Mouse (Mus musculus): ENCODE measurements around the gene Tcf20. TPM values are rescaled to one million over a fixed set of nuclear protein-coding genes. Genes with fewer than 3 reads are reported as not detected.

Tcf20 gene
- polyA plus RNA-seq, 1 experiment from 2014 or later: 6.9 TPM

GRCm38 (mm10) chr15:82944479-82945195 lies 43.0 kb downstream of the Tcf20 start:
- H3K4me1 ChIP-seq (replicated peaks): peaks cover 49% of the 10 kb centered on the region
- WGBS: 81% methylated on average over 9 of the region's 9 CpGs
- no peaks in the 10 kb centered on the region for H3K36me3 ChIP-seq
- no peak overlapping the region for H3K4me3 ChIP-seq
- no peak for DNase-seq (ENCODE audit: low spot score)
- peaks cover 79% of the 10 kb centered on the region for H3K27me3 ChIP-seq (ENCODE audit: insufficient read depth, poor library complexity, severe bottlenecking)
- H3K27ac ChIP-seq: no peak overlapping the region
- H3K9me3 ChIP-seq: no peaks in the 10 kb centered on the region

- H3K4me1 ChIP-seq (replicated peaks): peaks cover 62% of the 10 kb centered on the region
These were observed 45.9 kb downstream of the Tcf20 start for GRCm38 (mm10) chr15:82941733-82942132.

GRCm38 (mm10) chr15:82940494-82941214 lies 47.0 kb downstream of the Tcf20 start:
- Histone ChIP-seq H3K9me3 (no peaks in the 10 kb centered on the region), H3K4me1 (replicated peaks) (peaks cover 70% of the 10 kb centered on the region), H3K36me3 (no peaks in the 10 kb centered on the region), H3K27me3 (ENCODE audit: insufficient read depth, poor library complexity, severe bottlenecking) (peaks cover 60% of the 10 kb centered on the region), H3K4me3 (no peak overlapping the region), H3K27ac (no peak overlapping the region)
- DNase-seq (ENCODE audit: low spot score): no peak
- 70% methylated on average over 12 of the region's 12 CpGs for WGBS

More at GRCm38 (mm10) chr15:82941733-82942132, 45.9 kb downstream of the Tcf20 start:
- no peak for DNase-seq (ENCODE audit: low spot score)
- Histone ChIP-seq H3K27ac (no peak overlapping the region), H3K9me3 (no peaks in the 10 kb centered on the region), H3K27me3 (ENCODE audit: insufficient read depth, poor library complexity, severe bottlenecking) (peaks cover 64% of the 10 kb centered on the region), H3K36me3 (no peaks in the 10 kb centered on the region), H3K4me3 (no peak overlapping the region)
- 71% methylated on average over 8 of the region's 8 CpGs for WGBS

DNA sequence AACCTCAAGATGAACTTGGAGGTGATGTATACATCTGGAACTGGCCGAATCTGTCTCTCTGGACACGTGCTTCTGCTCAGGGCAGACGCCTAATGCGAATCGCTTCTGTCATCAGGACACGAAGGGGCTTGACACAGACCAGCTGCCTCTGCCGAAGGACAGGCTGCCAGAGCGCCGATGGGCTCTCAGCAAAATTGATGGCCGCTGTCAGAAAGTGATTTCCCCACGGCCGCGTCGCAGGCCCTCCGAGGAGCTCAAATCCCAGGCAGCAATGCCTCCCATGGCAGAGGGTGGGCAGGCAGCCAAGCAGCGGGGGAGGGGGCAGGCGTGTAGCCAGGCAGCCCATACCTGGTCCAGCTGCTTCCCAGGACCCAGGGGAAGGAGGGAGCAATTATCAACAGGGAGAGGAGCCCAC lies 49.5 kb downstream of the Tcf20 start:
- Histone ChIP-seq H3K4me1 (replicated peaks) (peaks cover 82% of the 10 kb centered on the region), H3K9me3 (no peaks in the 10 kb centered on the region), H3K27me3 (ENCODE audit: insufficient read depth, poor library complexity, severe bottlenecking) (peaks cover 62% of the 10 kb centered on the region), H3K4me3 (no peak overlapping the region), H3K27ac (peak overlapping the region; percentile 66), H3K36me3 (no peaks in the 10 kb centered on the region)
- WGBS: 55% methylated on average over 17 of the region's 17 CpGs
- peak; percentile 29 for DNase-seq (ENCODE audit: low spot score)

DNA sequence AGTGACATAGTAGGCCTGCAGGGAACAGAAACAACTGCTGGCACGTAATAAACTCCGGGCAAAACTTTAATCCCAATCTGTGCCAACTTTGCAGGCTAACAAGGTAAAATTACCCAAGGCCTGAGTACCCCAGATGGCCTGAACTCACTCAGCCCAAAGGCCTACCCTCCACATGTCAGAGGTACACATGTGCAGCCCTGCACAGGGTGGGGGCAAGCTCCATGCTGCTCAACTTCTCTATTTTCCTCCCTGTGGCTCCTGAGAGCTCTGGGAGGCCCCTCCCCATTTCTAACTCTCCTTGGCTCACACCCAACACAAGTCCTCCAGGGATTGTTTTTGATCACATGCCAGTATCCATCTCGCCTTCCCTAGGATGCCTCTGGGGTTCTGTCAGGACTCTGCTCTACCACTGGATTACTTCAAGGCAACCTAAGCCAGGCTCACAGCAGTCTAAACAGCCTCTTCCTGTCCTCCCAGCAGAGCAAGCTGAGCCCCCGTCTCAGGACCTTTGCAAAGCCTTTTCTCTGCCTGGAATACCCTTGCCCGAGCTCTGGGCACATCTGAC lies 50.2 kb downstream of the Tcf20 start:
- no peaks in the 10 kb centered on the region for H3K36me3 ChIP-seq
- no peak for DNase-seq (ENCODE audit: low spot score)
- peak overlapping the region; percentile 66 for H3K27ac ChIP-seq
- H3K9me3 ChIP-seq: no peaks in the 10 kb centered on the region
- 67% methylated on average over 5 of the region's 5 CpGs for WGBS
- peaks cover 63% of the 10 kb centered on the region for H3K27me3 ChIP-seq (ENCODE audit: insufficient read depth, poor library complexity, severe bottlenecking)
- H3K4me1 ChIP-seq (replicated peaks): peaks cover 85% of the 10 kb centered on the region
- H3K4me3 ChIP-seq: no peak overlapping the region

DNA sequence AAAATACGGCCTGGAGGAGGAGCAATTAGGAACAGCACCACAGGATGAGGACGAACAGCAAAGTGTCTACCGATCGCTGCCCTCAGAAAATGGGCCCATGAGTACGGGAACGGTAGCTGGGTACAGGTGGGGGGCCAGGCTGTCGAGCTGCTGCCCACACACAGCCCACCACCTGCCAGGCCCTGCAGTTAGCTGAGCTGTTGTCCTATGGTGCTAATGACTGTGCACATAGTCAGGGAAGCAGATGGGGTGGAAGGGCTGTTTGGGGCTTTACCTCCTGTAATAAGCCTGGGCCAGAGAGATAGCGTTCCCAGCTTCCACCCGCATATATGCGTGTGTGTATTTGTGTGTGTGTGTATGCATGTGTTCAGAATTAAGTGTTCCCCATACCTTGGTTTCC lies 52.7 kb downstream of the Tcf20 start:
- H3K27me3 ChIP-seq (ENCODE audit: insufficient read depth, poor library complexity, severe bottlenecking): peaks cover 65% of the 10 kb centered on the region
- H3K4me3 ChIP-seq: no peak overlapping the region
- H3K36me3 ChIP-seq: no peaks in the 10 kb centered on the region
- peaks cover 71% of the 10 kb centered on the region for H3K4me1 ChIP-seq (replicated peaks)
- no peak for DNase-seq (ENCODE audit: low spot score)
- H3K9me3 ChIP-seq: no peaks in the 10 kb centered on the region
- H3K27ac ChIP-seq: no peak overlapping the region
- WGBS: 76% methylated on average over 10 of the region's 10 CpGs

GRCm38 (mm10) chr15:82932936-82933650 lies 54.6 kb downstream of the Tcf20 start:
- Histone ChIP-seq H3K36me3 (no peaks in the 10 kb centered on the region), H3K9me3 (no peaks in the 10 kb centered on the region), H3K4me1 (replicated peaks) (peaks cover 81% of the 10 kb centered on the region), H3K4me3 (no peak overlapping the region), H3K27me3 (ENCODE audit: insufficient read depth, poor library complexity, severe bottlenecking) (peaks cover 75% of the 10 kb centered on the region), H3K27ac (peak overlapping the region; percentile 57)
- DNase-seq (ENCODE audit: low spot score): no peak
- 45% methylated on average over 4 of the region's 4 CpGs for WGBS

GRCm38 (mm10) chr15:82931436-82931835 lies 56.2 kb downstream of the Tcf20 start:
- DNase-seq (ENCODE audit: low spot score): no peak
- Histone ChIP-seq H3K9me3 (no peaks in the 10 kb centered on the region), H3K27ac (no peak overlapping the region), H3K27me3 (ENCODE audit: insufficient read depth, poor library complexity, severe bottlenecking) (peaks cover 80% of the 10 kb centered on the region), H3K4me1 (replicated peaks) (peaks cover 81% of the 10 kb centered on the region), H3K4me3 (no peak overlapping the region), H3K36me3 (no peaks in the 10 kb centered on the region)
- 89% methylated on average over 5 of the region's 5 CpGs for WGBS

DNA sequence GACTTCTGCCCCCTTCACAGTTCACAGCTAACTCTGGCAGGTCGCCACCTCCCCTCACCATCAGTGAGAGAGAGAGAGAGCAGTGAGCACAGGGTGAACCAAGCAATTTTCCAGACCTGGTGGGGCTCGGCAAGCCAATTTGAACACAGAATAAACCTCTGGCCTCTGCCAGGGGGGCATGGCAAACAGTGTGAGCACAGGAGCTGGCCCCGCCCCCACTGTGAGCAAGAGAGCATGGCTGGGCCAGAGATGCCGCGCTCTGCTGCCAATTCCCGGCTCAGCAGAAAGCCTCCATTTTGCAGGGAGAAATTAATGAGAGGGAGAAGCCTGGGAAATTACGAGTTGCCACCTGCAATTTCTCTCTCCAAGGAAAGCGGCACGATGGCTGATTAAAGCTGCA lies 58.1 kb downstream of the Tcf20 start:
- Histone ChIP-seq H3K4me3 (no peak overlapping the region), H3K36me3 (no peaks in the 10 kb centered on the region), H3K27me3 (ENCODE audit: insufficient read depth, poor library complexity, severe bottlenecking) (peaks cover 85% of the 10 kb centered on the region), H3K27ac (peak overlapping the region; percentile 54), H3K9me3 (no peaks in the 10 kb centered on the region), H3K4me1 (replicated peaks) (peaks cover 80% of the 10 kb centered on the region)
- DNase-seq (ENCODE audit: low spot score): no peak
- WGBS: 33% methylated on average over 9 of the region's 9 CpGs

DNA sequence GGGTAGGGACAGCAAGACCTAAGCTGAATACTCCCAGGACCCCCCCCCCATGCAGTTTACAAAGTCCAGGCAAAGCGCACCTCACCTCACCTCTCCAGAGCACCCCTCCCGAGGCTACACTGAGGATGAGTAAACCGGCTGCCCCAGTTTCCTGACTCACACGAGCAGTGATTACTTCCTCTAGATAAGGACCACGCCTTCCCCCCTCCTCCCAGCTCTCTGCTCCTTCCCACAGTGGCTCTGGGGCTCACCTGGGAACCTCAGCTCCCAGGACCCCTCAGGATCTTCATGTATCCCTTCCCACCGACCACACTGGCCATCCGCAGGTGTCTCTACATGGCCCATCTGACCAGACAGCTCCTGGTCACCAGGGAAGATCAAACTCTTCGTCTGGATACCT lies 58.8 kb downstream of the Tcf20 start:
- no peak overlapping the region for H3K4me3 ChIP-seq
- WGBS: 60% methylated on average over 8 of the region's 8 CpGs
- peak overlapping the region; percentile 54; the same call in 1 of the 2 replicates for H3K27ac ChIP-seq
- H3K27me3 ChIP-seq (ENCODE audit: insufficient read depth, poor library complexity, severe bottlenecking): peaks cover 86% of the 10 kb centered on the region
- no peaks in the 10 kb centered on the region for H3K36me3 ChIP-seq
- no peak for DNase-seq (ENCODE audit: low spot score)
- no peaks in the 10 kb centered on the region for H3K9me3 ChIP-seq
- peaks cover 82% of the 10 kb centered on the region for H3K4me1 ChIP-seq (replicated peaks)

DNA sequence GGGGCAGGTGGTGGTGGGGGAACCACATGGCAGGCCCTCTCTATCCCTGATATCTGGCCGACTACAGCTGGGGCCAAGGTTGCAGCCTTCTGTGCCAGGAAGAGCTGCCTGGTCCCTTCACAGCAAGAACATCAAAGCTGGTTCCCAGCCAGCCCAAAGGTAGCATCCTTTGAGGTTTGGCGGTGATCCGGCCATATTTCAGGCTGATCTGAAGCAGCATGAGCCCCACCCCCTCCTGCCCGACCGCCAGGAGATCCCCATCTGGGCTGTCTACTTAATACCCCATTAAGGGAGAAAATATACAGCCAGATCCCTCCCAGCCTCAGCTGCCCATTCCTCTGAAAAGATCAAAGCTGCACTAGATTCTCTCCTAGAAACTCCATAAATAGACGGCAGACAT lies 59.6 kb downstream of the Tcf20 start:
- H3K36me3 ChIP-seq: no peaks in the 10 kb centered on the region
- no peak overlapping the region for H3K4me3 ChIP-seq
- H3K27ac ChIP-seq: no peak overlapping the region; the same call in 1 of the 2 replicates
- DNase-seq (ENCODE audit: low spot score): no peak
- H3K4me1 ChIP-seq (replicated peaks): peaks cover 82% of the 10 kb centered on the region
- H3K9me3 ChIP-seq: no peaks in the 10 kb centered on the region
- WGBS: 44% methylated on average over 6 of the region's 6 CpGs
- peaks cover 87% of the 10 kb centered on the region for H3K27me3 ChIP-seq (ENCODE audit: insufficient read depth, poor library complexity, severe bottlenecking)

DNA sequence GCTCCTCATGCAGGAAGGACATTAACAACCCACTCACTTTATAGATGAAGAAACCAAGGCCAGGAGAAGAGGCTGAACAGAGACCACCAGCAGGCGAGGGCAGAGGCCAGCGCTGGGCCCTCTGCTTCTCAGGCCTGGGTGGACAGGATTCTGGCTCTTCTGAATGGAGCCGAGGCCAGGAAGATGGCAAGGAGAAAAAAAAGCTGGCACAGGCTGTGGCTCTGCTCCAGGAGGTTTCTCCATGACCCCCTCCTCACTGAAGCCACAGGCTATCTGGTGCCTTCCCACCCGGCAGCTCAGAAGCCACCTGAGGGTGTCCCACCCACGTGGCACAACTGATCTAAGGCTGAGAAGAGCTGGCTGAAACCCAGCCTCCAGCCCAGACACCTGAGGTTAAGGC lies 60.6 kb downstream of the Tcf20 start:
- 71% methylated on average over 5 of the region's 5 CpGs for WGBS
- no peak overlapping the region for H3K4me3 ChIP-seq
- no peaks in the 10 kb centered on the region for H3K9me3 ChIP-seq
- H3K27me3 ChIP-seq (ENCODE audit: insufficient read depth, poor library complexity, severe bottlenecking): peaks cover 91% of the 10 kb centered on the region
- H3K36me3 ChIP-seq: no peaks in the 10 kb centered on the region
- DNase-seq (ENCODE audit: low spot score): no peak
- peaks cover 84% of the 10 kb centered on the region for H3K4me1 ChIP-seq (replicated peaks)
- peak overlapping the region; percentile 36; the same call in 1 of the 2 replicates for H3K27ac ChIP-seq

All from hindbrain, embryonic 10.5 days (tissue).